Mouse (Mus musculus): ENCODE measurements at regions not wholly inside any gene's neighbourhood (a gene's known extent, or its start where the extent isn't known, plus 50 kb on each side); places are given as distances from the start of the nearest gene placed in this dataset.

- no peaks in the 10 kb centered on the region for H3K36me3 ChIP-seq (ENCODE audit: control insufficient read depth in 1 of 2, insufficient read depth in 2 of 2, low read length in 2 of 2)
- no peak for TF ChIP-seq GABPA (IDR thresholded peaks at IDR 0.05; ENCODE audit: low read depth, low read length)
- no peak for TF ChIP-seq ZC3H11A (IDR thresholded peaks at IDR 0.05; ENCODE audit: low read depth, low read length)
- no peak for TF ChIP-seq HCFC1 (IDR thresholded peaks at IDR 0.05; ENCODE audit: low read depth, low read length)
- no peak for TF ChIP-seq ZNF384 (IDR thresholded peaks at IDR 0.05; ENCODE audit: low read depth, low read length)
- TF ChIP-seq RCOR1 (IDR thresholded peaks at IDR 0.05; ENCODE audit: low read depth, low read length) = no peak
- TF ChIP-seq ZMIZ1 (IDR thresholded peaks at IDR 0.05; ENCODE audit: low read depth, low read length) = no peak
- TF ChIP-seq ETS1 (IDR thresholded peaks at IDR 0.05; ENCODE audit: low read depth, low read length) = no peak
- TF ChIP-seq ZKSCAN1 (IDR thresholded peaks at IDR 0.05; ENCODE audit: low read depth, low read length) = no peak
- TF ChIP-seq EP300 (IDR thresholded peaks at IDR 0.05; ENCODE audit: low read depth in 1 of 2, low read length in 2 of 2) = no peak
- TF ChIP-seq MYC (IDR thresholded peaks at IDR 0.05; ENCODE audit: low read depth, low read length) = no peak
- TF ChIP-seq MXI1 (IDR thresholded peaks at IDR 0.05; ENCODE audit: low read depth, low read length) = no peak
- no peak for TF ChIP-seq SMC3 (IDR thresholded peaks at IDR 0.05; ENCODE audit: low read depth, low read length)
- TF ChIP-seq TCF12 (IDR thresholded peaks at IDR 0.05; ENCODE audit: low read depth, low read length) = no peak
- TF ChIP-seq GATA1 (IDR thresholded peaks at IDR 0.05; ENCODE audit: low read depth, low read length) = no peak
- DNase-seq (ENCODE audit: low read depth, low spot score) = no peak
- H3K79me2 ChIP-seq (ENCODE audit: control insufficient read depth, insufficient read depth, low read length, poor library complexity) = no peaks in the 10 kb centered on the region
- H3K4me3 ChIP-seq (ENCODE audit: control insufficient read depth in 1 of 2, insufficient read depth in 1 of 2, low read depth in 2 of 2, low read length in 2 of 2) = no peak overlapping the region
- no peaks in the 10 kb centered on the region for H3K9me3 ChIP-seq (replicated peaks; ENCODE audit: insufficient read depth, low read length)
- H3K4me1 ChIP-seq (ENCODE audit: control insufficient read depth in 1 of 2, insufficient read depth in 2 of 2, low read length in 2 of 2) = no peaks in the 10 kb centered on the region
- no peak overlapping the region for H3K9ac ChIP-seq (ENCODE audit: control insufficient read depth, low read depth, low read length, poor library complexity, severe bottlenecking)
- H3K27ac ChIP-seq (ENCODE audit: control insufficient read depth, low read depth, low read length) = no peak overlapping the region
- no peaks in the 10 kb centered on the region for H3K27me3 ChIP-seq (ENCODE audit: control insufficient read depth in 1 of 2, insufficient read depth in 2 of 2, low read length in 2 of 2)
These were observed 298.2 kb upstream of the Dab2 start for GRCm38 (mm10) chr15:6001394-6001793.

- no peak overlapping the region for H3K27ac ChIP-seq (ENCODE audit: control insufficient read depth, low read depth, low read length)
- H3K9me3 ChIP-seq (replicated peaks; ENCODE audit: insufficient read depth, low read length) = no peaks in the 10 kb centered on the region
- no peak overlapping the region for H3K9ac ChIP-seq (ENCODE audit: control insufficient read depth, low read depth, low read length, poor library complexity, severe bottlenecking)
- no peak for DNase-seq (ENCODE audit: low read depth, low spot score)
- TF ChIP-seq ZMIZ1 (IDR thresholded peaks at IDR 0.05; ENCODE audit: low read depth, low read length) = no peak
- TF ChIP-seq SMC3 (IDR thresholded peaks at IDR 0.05; ENCODE audit: low read depth, low read length) = no peak
- TF ChIP-seq RCOR1 (IDR thresholded peaks at IDR 0.05; ENCODE audit: low read depth, low read length) = no peak
- TF ChIP-seq ETS1 (IDR thresholded peaks at IDR 0.05; ENCODE audit: low read depth, low read length) = no peak
- TF ChIP-seq MAZ (IDR thresholded peaks at IDR 0.05; ENCODE audit: low read depth, low read length) = no peak
- no peak for TF ChIP-seq MYB (IDR thresholded peaks at IDR 0.05; ENCODE audit: low read depth, low read length)
- no peak for TF ChIP-seq MAX (IDR thresholded peaks at IDR 0.05; ENCODE audit: low read length)
- TF ChIP-seq ZKSCAN1 (IDR thresholded peaks at IDR 0.05; ENCODE audit: low read depth, low read length) = no peak
- TF ChIP-seq MXI1 (IDR thresholded peaks at IDR 0.05; ENCODE audit: low read depth, low read length) = no peak
- no peak for TF ChIP-seq TBP (IDR thresholded peaks at IDR 0.05; ENCODE audit: low read depth, low read length)
- TF ChIP-seq TCF12 (IDR thresholded peaks at IDR 0.05; ENCODE audit: low read depth, low read length) = no peak
- TF ChIP-seq KAT2A (conservative IDR thresholded peaks at IDR 0.05; ENCODE audit: low read depth, low read length) = no peak
- no peaks in the 10 kb centered on the region; a peak in 1 of 4 replicates for H3K27me3 ChIP-seq (ENCODE audit: control insufficient read depth in 1 of 2, insufficient read depth in 2 of 2, low read length in 2 of 2)
- no peaks in the 10 kb centered on the region for H3K4me1 ChIP-seq (ENCODE audit: control insufficient read depth in 1 of 2, insufficient read depth in 2 of 2, low read length in 2 of 2)
- H3K4me3 ChIP-seq (ENCODE audit: control insufficient read depth in 1 of 2, insufficient read depth in 1 of 2, low read depth in 2 of 2, low read length in 2 of 2) = no peak overlapping the region
- H3K36me3 ChIP-seq (ENCODE audit: control insufficient read depth in 1 of 2, insufficient read depth in 2 of 2, low read length in 2 of 2) = no peaks in the 10 kb centered on the region
- H3K79me2 ChIP-seq (ENCODE audit: control insufficient read depth, insufficient read depth, low read length, poor library complexity) = no peaks in the 10 kb centered on the region
These were observed 284.6 kb upstream of the Dab2 start for GRCm38 (mm10) chr15:6014982-6015381.

Measured in MEL (cell line).